Mouse (Mus musculus) liver, embryonic 14.5 days (tissue): Measurements from ENCODE around the gene Msto1. TPM values are rescaled to one million over a fixed set of nuclear protein-coding genes. Genes with fewer than 3 reads are reported as not detected.
"Not testable (repeated sequence)": the region's sequence is repeated elsewhere in the genome, so short reads cannot be mapped to it uniquely, and the experiment has no call there.

Experiments used
- ATAC-seq: fragments of 200-750 bp; cut with Nextera tagmentation; 2 replicates; pipeline ENCODE4 v1.8.0; 2017; ENCODE audit warnings: moderate number of reproducible peaks, mild to moderate bottlenecking, moderate library complexity; ENCODE audit not compliant: insufficient read depth
- DNase-seq, 3 experiments: peaks; one replicate each; pipeline ENCODE4 v3.0.0-alpha.2; 2012 to 2013; ENCODE audit warnings: low read depth in 3 of 3, low spot score in 3 of 3
- H3K27ac ChIP-seq: fragments of 300-500 bp; sonication (generic); 2 replicates; pipeline ENCODE4 v1.5.1; 2014; ENCODE audit warnings: moderate library complexity, mild to moderate bottlenecking, control low read depth, inconsistent platforms
- H3K27me3 ChIP-seq: fragments of 300-500 bp; sonication (generic); 2 replicates; pipeline ENCODE4 v1.6.1; 2014; ENCODE audit warnings: mild to moderate bottlenecking, low read length, moderate library complexity; ENCODE audit not compliant: control insufficient read depth, insufficient read depth
- H3K36me3 ChIP-seq: fragments of 300-500 bp; sonication (generic); replicated peaks from 2 replicates; pipeline ENCODE4 v1.6.1; 2014; ENCODE audit warnings: low read depth; ENCODE audit not compliant: control insufficient read depth, insufficient read depth
- H3K4me1 ChIP-seq, 2 experiments: fragments of 200-500 bp in 1 of 2; fragments of 300-500 bp in 1 of 2; sonication (generic) in 1 of 2; replicated peaks; 2 replicates each; pipeline ENCODE4 v1.6.1; 2012 to 2014; ENCODE audit warnings: antibody characterized with exemption in 1 of 2, inconsistent platforms in 1 of 2, low read length in 1 of 2; ENCODE audit not compliant: control insufficient read depth in 2 of 2, insufficient read depth in 2 of 2
- H3K4me2 ChIP-seq: fragments of 300-500 bp; sonication (generic); 2 replicates; pipeline ENCODE4 v1.6.1; 2014; ENCODE audit warnings: low read depth, mild to moderate bottlenecking, control low read depth, moderate library complexity
- H3K4me3 ChIP-seq, 2 experiments: fragments of 200-500 bp in 1 of 2; fragments of 300-500 bp in 1 of 2; sonication (generic) in 1 of 2; 2 replicates each; pipeline ENCODE4 v1.5.1; 2012 to 2014; ENCODE audit warnings: low read depth in 2 of 2, low read length in 2 of 2, mild to moderate bottlenecking in 2 of 2, control low read depth in 1 of 2, inconsistent platforms in 1 of 2, moderate library complexity in 1 of 2; ENCODE audit not compliant: insufficient read depth in 1 of 2
- H3K9ac ChIP-seq: fragments of 300-500 bp; sonication (generic); replicated peaks from 2 replicates; pipeline ENCODE4 v1.6.1; 2014; ENCODE audit warnings: mild to moderate bottlenecking, control low read depth, moderate library complexity
- H3K9me3 ChIP-seq: fragments of 300-500 bp; sonication (generic); 2 replicates; pipeline ENCODE4 v1.6.1; 2016; ENCODE audit warnings: low read length, mixed read lengths; ENCODE audit not compliant: control insufficient read depth
- CTCF ChIP-seq: IDR thresholded peaks from 2 replicates; pipeline ENCODE4 v1.5.1; 2016; ENCODE audit warnings: antibody characterized with exemption, low read depth, control low read depth
- EP300 ChIP-seq: IDR thresholded peaks from 2 replicates; pipeline ENCODE4 v1.6.1; 2016; ENCODE audit warnings: antibody characterized with exemption, low read depth
- WGBS: fragments of 180-500 bp; shearing (Covaris S2); extraction: QIAGEN DNeasy Blood & Tissue Kit; methylation state at CpG from one replicate; pipeline ENCODE4 v1.1.7; 2014; ENCODE audit not compliant: insufficient replicate concordance; 5-methylcytosine and 5-hydroxymethylcytosine counted together
- polyA plus RNA-seq, 2 experiments: library from polyadenylated mRNA; depleted of rRNA in 1 of 2; stranded (reverse) in 1 of 2; unstranded in 1 of 2; fragments of >200 nt; fragmentation: Nextera tagmentation in 1 of 2; extraction: Ambion mirVana in 1 of 2; gene quantifications; 2 replicates each; pipeline versions ENCODE4 v1.2.1 to v1.2.3; 2012 to 2014

Msto1 gene
- 9.7 and 10.4 TPM in 2 replicates for polyA plus RNA-seq (2012; rRNA removed)
- polyA plus RNA-seq (2014; fragmentation: Nextera tagmentation; extraction: Ambion mirVana), result 12.0 and 13.1 TPM in 2 replicates

GRCm38 (mm10) chr3:88913511-88914383 lies at the start of gene Msto1:
Gene Msto1, minus strand, starts transcription at chr3:88913999.
- WGBS, result under 1% methylated on average over 62 of the region's 62 CpGs
- TF ChIP-seq EP300, result no peak
- TF ChIP-seq CTCF, result 0 out of 2 replicates have a peak, but pooled peaks have one; percentile 24
- ATAC-seq, result peak; percentile 98
- Histone ChIP-seq H3K9ac (peak within 1 kb of the TSS; percentile 64), H3K4me1 (peaks cover 3 to 9% of the 10 kb centered on the region in 2 experiments; a peak in 1 of 4 replicates), H3K9me3 (no peaks in the 10 kb centered on the region), H3K36me3 (peaks cover 16% of the 10 kb centered on the region), H3K27ac (peak within 1 kb of the TSS; percentile 29), H3K27me3 (no peaks in the 10 kb centered on the region), H3K4me3 (peak within 1 kb of the TSS; percentile 76), H3K4me2 (peak within 1 kb of the TSS; percentile 92)
- DNase-seq, result peak; percentile 87 to 89 (median 88)

GRCm38 (mm10) chr3:88963211-88963610 lies 49.4 kb upstream of the Msto1 start:
- peaks cover 14% of the 10 kb centered on the region for H3K36me3 ChIP-seq
- H3K27me3 ChIP-seq, H3K9me3 ChIP-seq, H3K9ac ChIP-seq, H3K4me2 ChIP-seq, ATAC-seq, H3K4me3 ChIP-seq, H3K4me1 ChIP-seq, H3K27ac ChIP-seq, DNase-seq: not testable (repeated sequence)

- Histone ChIP-seq H3K9ac (no peak overlapping the region), H3K27ac (no peak overlapping the region; the same call in 1 of the 2 replicates), H3K27me3 (no peaks in the 10 kb centered on the region), H3K9me3 (no peaks in the 10 kb centered on the region), H3K4me3 (no peak overlapping the region), H3K4me2 (no peak overlapping the region), H3K4me1 (peaks cover 20 to 24% of the 10 kb centered on the region in 2 experiments), H3K36me3 (no peaks in the 10 kb centered on the region)
- no peak for DNase-seq
- no peak for TF ChIP-seq EP300
- ATAC-seq, result no peak
These were observed 39.9 kb upstream of the Msto1 start for GRCm38 (mm10) chr3:88953736-88954135.

GRCm38 (mm10) chr3:88953246-88953645 lies 39.4 kb upstream of the Msto1 start:
- Histone ChIP-seq H3K4me3 (no peak overlapping the region), H3K27me3 (no peaks in the 10 kb centered on the region), H3K27ac (no peak overlapping the region), H3K4me1 (peaks cover 24 to 27% of the 10 kb centered on the region in 2 experiments), H3K9me3 (no peaks in the 10 kb centered on the region), H3K9ac (no peak overlapping the region), H3K36me3 (no peaks in the 10 kb centered on the region), H3K4me2 (no peak overlapping the region)
- no peak for ATAC-seq
- 72% methylated on average over 4 of the region's 4 CpGs for WGBS
- TF ChIP-seq CTCF (no peak), EP300 (no peak)
- DNase-seq, result no peak

GRCm38 (mm10) chr3:88951327-88951800 lies 37.6 kb upstream of the Msto1 start:
- H3K4me3 ChIP-seq, result peak overlapping the region; percentile 81 to 85
- H3K9me3 ChIP-seq, result no peaks in the 10 kb centered on the region
- H3K27me3 ChIP-seq, result no peaks in the 10 kb centered on the region
- WGBS, result under 1% methylated on average over 5 of the region's 5 CpGs
- TF ChIP-seq CTCF (no peak), EP300 (no peak)
- H3K4me2 ChIP-seq, result peak overlapping the region; percentile 91
- H3K36me3 ChIP-seq, result no peaks in the 10 kb centered on the region
- H3K27ac ChIP-seq, result peak overlapping the region; percentile 83
- H3K9ac ChIP-seq, result peak overlapping the region; percentile 91
- DNase-seq, result peak in 1 of 3 experiments; percentile 20
- peaks cover 24 to 25% of the 10 kb centered on the region in 2 experiments for H3K4me1 ChIP-seq
- ATAC-seq, result no peak
